Mouse (Mus musculus): ENCODE measurements around the gene Capn2. TPM values are rescaled to one million over a fixed set of nuclear protein-coding genes. Genes with fewer than 3 reads are reported as not detected.

Gene Capn2
- total and polyA plus RNA-seq, 3 experiments: 10.6 to 19.3 TPM; not detected in 1

- Histone ChIP-seq H3K4me1 (ENCODE audit: control insufficient read depth in 1 of 2, insufficient read depth in 2 of 2, low read length in 2 of 2) (peaks cover 0 to 3% of the 10 kb centered on the region in 2 experiments; a peak in 1 of 4 replicates), H3K79me2 (ENCODE audit: control insufficient read depth, insufficient read depth, low read length, poor library complexity) (no peaks in the 10 kb centered on the region), H3K4me3 (ENCODE audit: control insufficient read depth in 1 of 2, insufficient read depth in 1 of 2, low read depth in 2 of 2, low read length in 2 of 2) (no peak overlapping the region), H3K27ac (ENCODE audit: control insufficient read depth, low read depth, low read length) (no peak overlapping the region), H3K36me3 (ENCODE audit: control insufficient read depth in 1 of 2, insufficient read depth in 2 of 2, low read length in 2 of 2) (no peaks in the 10 kb centered on the region; a peak in 1 of 4 replicates), H3K9me3 (replicated peaks; ENCODE audit: insufficient read depth, low read length) (no peaks in the 10 kb centered on the region), H3K27me3 (ENCODE audit: control insufficient read depth in 1 of 2, insufficient read depth in 2 of 2, low read length in 2 of 2) (no peaks in the 10 kb centered on the region), H3K9ac (ENCODE audit: control insufficient read depth, low read depth, low read length, poor library complexity, severe bottlenecking) (no peak overlapping the region)
- no peak for DNase-seq (ENCODE audit: low read depth, low spot score)
- no peak for TF ChIP-seq UBTF (IDR thresholded peaks at IDR 0.05; ENCODE audit: borderline replicate concordance, insufficient read depth, low read depth, low read length)
- TF ChIP-seq POLR2AphosphoS2 (IDR thresholded peaks at IDR 0.05; ENCODE audit: low read length): no peak
- TF ChIP-seq RAD21 (IDR thresholded peaks at IDR 0.05; ENCODE audit: low read depth, low read length): no peak
- TF ChIP-seq ZNF384 (IDR thresholded peaks at IDR 0.05; ENCODE audit: low read depth, low read length): no peak
- TF ChIP-seq MAZ (IDR thresholded peaks at IDR 0.05; ENCODE audit: low read depth, low read length): no peak
- TF ChIP-seq JUND (IDR thresholded peaks at IDR 0.05; ENCODE audit: low read depth, low read length): no peak
- TF ChIP-seq MAFK (IDR thresholded peaks at IDR 0.05; ENCODE audit: borderline replicate concordance, low read depth, low read length): no peak
- TF ChIP-seq SMC3 (IDR thresholded peaks at IDR 0.05; ENCODE audit: low read depth, low read length): no peak
- TF ChIP-seq BHLHE40 (IDR thresholded peaks at IDR 0.05; ENCODE audit: borderline replicate concordance, low read depth, low read length): no peak
- TF ChIP-seq MXI1 (IDR thresholded peaks at IDR 0.05; ENCODE audit: low read depth, low read length): no peak
- TF ChIP-seq ZMIZ1 (IDR thresholded peaks at IDR 0.05; ENCODE audit: low read depth, low read length): no peak
- TF ChIP-seq NELFE (IDR thresholded peaks at IDR 0.05; ENCODE audit: low read depth, low read length): no peak
Observed at GRCm38 (mm10) chr1:182461261-182461660, 56.1 kb downstream of the Capn2 start.

GRCm38 (mm10) chr1:182460291-182461244 lies 56.8 kb downstream of the Capn2 start:
- H3K79me2 ChIP-seq (ENCODE audit: control insufficient read depth, insufficient read depth, low read length, poor library complexity): no peaks in the 10 kb centered on the region
- H3K9me3 ChIP-seq (replicated peaks; ENCODE audit: insufficient read depth, low read length): no peaks in the 10 kb centered on the region
- H3K36me3 ChIP-seq (ENCODE audit: control insufficient read depth in 1 of 2, insufficient read depth in 2 of 2, low read length in 2 of 2): no peaks in the 10 kb centered on the region; a peak in 1 of 4 replicates
- H3K4me1 ChIP-seq (ENCODE audit: control insufficient read depth in 1 of 2, insufficient read depth in 2 of 2, low read length in 2 of 2): peaks cover 0 to under 1% of the 10 kb centered on the region in 2 experiments; a peak in 1 of 4 replicates
- H3K4me3 ChIP-seq (ENCODE audit: control insufficient read depth in 1 of 2, insufficient read depth in 1 of 2, low read depth in 2 of 2, low read length in 2 of 2): no peak overlapping the region
- DNase-seq (ENCODE audit: low read depth, low spot score): no peak
- H3K27ac ChIP-seq (ENCODE audit: control insufficient read depth, low read depth, low read length): no peak overlapping the region
- no peak overlapping the region for H3K9ac ChIP-seq (ENCODE audit: control insufficient read depth, low read depth, low read length, poor library complexity, severe bottlenecking)
- H3K27me3 ChIP-seq (ENCODE audit: control insufficient read depth in 1 of 2, insufficient read depth in 2 of 2, low read length in 2 of 2): no peaks in the 10 kb centered on the region
- TF ChIP-seq SIN3A (IDR thresholded peaks at IDR 0.05; ENCODE audit: low read length) (no peak), E2F4 (IDR thresholded peaks at IDR 0.05; ENCODE audit: borderline replicate concordance, low read depth, low read length) (no peak), POLR2A (IDR thresholded peaks at IDR 0.05; ENCODE audit: control insufficient read depth in 1 of 2, insufficient read depth in 1 of 2, low read depth in 1 of 2, low read length in 2 of 2, poor library complexity in 1 of 2) (no peak), POLR2AphosphoS2 (IDR thresholded peaks at IDR 0.05; ENCODE audit: low read length) (no peak), CHD1 (IDR thresholded peaks at IDR 0.05; ENCODE audit: low read depth, low read length) (no peak), ZMIZ1 (IDR thresholded peaks at IDR 0.05; ENCODE audit: low read depth, low read length) (no peak), JUND (IDR thresholded peaks at IDR 0.05; ENCODE audit: low read depth, low read length) (no peak), KAT2A (conservative IDR thresholded peaks at IDR 0.05; ENCODE audit: low read depth, low read length) (no peak), MAZ (IDR thresholded peaks at IDR 0.05; ENCODE audit: low read depth, low read length) (no peak), MEF2A (IDR thresholded peaks at IDR 0.05; ENCODE audit: extremely low read depth, insufficient replicate concordance, low read depth, low read length, poor library complexity, severe bottlenecking) (no peak), EP300 (IDR thresholded peaks at IDR 0.05; ENCODE audit: low read depth in 1 of 2, low read length in 2 of 2) (no peak), CTCF (IDR thresholded peaks at IDR 0.05 in 2 of 3, conservative IDR thresholded peaks at IDR 0.05 in 1 of 3; ENCODE audit: control insufficient read depth in 1 of 3, insufficient read depth in 1 of 3, low read depth in 2 of 3, low read length in 3 of 3, poor library complexity in 1 of 3, severe bottlenecking in 1 of 3) (no peak), TAL1 (IDR thresholded peaks at IDR 0.05; ENCODE audit: low read length) (no peak), MAX (IDR thresholded peaks at IDR 0.05; ENCODE audit: low read length) (no peak), TBP (IDR thresholded peaks at IDR 0.05; ENCODE audit: low read depth, low read length) (no peak), GABPA (IDR thresholded peaks at IDR 0.05; ENCODE audit: low read depth, low read length) (no peak)

Measured in MEL (cell line).